28 mouse cellular contexts compared by ENCODE assay signal in genomic region chr9:40292475-40292874, GRCm38 (mm10). TPM values are rescaled to one million over a fixed set of nuclear protein-coding genes. Genes with fewer than 3 reads are reported as not detected.
"Had no signal": no experiment of that assay in that cellular context is flagged by ENCODE, and none has a peak within 500 bp of the region (broad histone marks: within the 10 kb centered on the region; RNA-seq: fewer than 3 reads in every experiment).

No protein-coding gene starts in this region.

- H3K4me2 ChIP-seq: embryonic facial prominence, embryonic 12.5 days; embryonic facial prominence, embryonic 13.5 days; embryonic facial prominence, embryonic 15.5 days; forebrain, embryonic 12.5 days; forebrain, embryonic 13.5 days; forebrain, embryonic 15.5 days had no signal

- H3K4me3 ChIP-seq: embryonic facial prominence, embryonic 10.5 days; embryonic facial prominence, embryonic 12.5 days; embryonic facial prominence, embryonic 13.5 days; embryonic facial prominence, embryonic 15.5 days; erythroblast, embryonic 14.5 days; forebrain, embryonic 10.5 days; forebrain, embryonic 12.5 days; forebrain, embryonic 13.5 days; forebrain, embryonic 15.5 days; gastrocnemius, adult 2 months; heart, adult 2 months had no signal

- ATAC-seq: forebrain, embryonic 13.5 days; forebrain, embryonic 14.5 days; forebrain, embryonic 16.5 days; forebrain, postnatal 0 days had no signal

- H3K9me3 ChIP-seq: embryonic facial prominence, embryonic 10.5 days; embryonic facial prominence, embryonic 12.5 days; embryonic facial prominence, embryonic 13.5 days; embryonic facial prominence, embryonic 15.5 days; forebrain, embryonic 10.5 days; forebrain, embryonic 12.5 days; forebrain, embryonic 13.5 days; forebrain, embryonic 15.5 days had no signal

- DNase-seq: cerebellum, adult 2 months; cerebellum, adult 8-10 months; cerebellum, adult 9-10 months; cerebellum, adult 9-11 months; cerebellum, postnatal 10 days; cerebellum, postnatal 14 days; cerebellum, postnatal 25 days; cerebellum, postnatal 36 days; embryo, embryonic 11 days; forebrain, postnatal 0 days; gastrocnemius, adult 2 months; gastrocnemius, postnatal 10 days; gastrocnemius, postnatal 14 days; gastrocnemius, postnatal 25 days; gastrocnemius, postnatal 36 days; heart, adult 18-20 months; heart, adult 2 months had no signal

- H3K9ac ChIP-seq: embryonic facial prominence, embryonic 12.5 days; embryonic facial prominence, embryonic 13.5 days; embryonic facial prominence, embryonic 15.5 days; forebrain, embryonic 12.5 days; forebrain, embryonic 13.5 days; forebrain, embryonic 15.5 days; forebrain, postnatal 0 days had no signal

- H3K27ac ChIP-seq: embryonic facial prominence, embryonic 10.5 days; embryonic facial prominence, embryonic 12.5 days; embryonic facial prominence, embryonic 13.5 days; embryonic facial prominence, embryonic 15.5 days; forebrain, embryonic 10.5 days; forebrain, embryonic 12.5 days; forebrain, embryonic 13.5 days; forebrain, embryonic 15.5 days; gastrocnemius, adult 2 months; heart, adult 2 months had no signal

- H3K4me1 ChIP-seq: embryonic facial prominence, embryonic 10.5 days; embryonic facial prominence, embryonic 12.5 days; embryonic facial prominence, embryonic 13.5 days; embryonic facial prominence, embryonic 15.5 days; forebrain, embryonic 10.5 days; forebrain, embryonic 12.5 days; forebrain, embryonic 13.5 days; forebrain, embryonic 15.5 days had no signal

- H3K27me3 ChIP-seq: embryonic facial prominence, embryonic 12.5 days; embryonic facial prominence, embryonic 13.5 days; embryonic facial prominence, embryonic 15.5 days; forebrain, embryonic 12.5 days; forebrain, embryonic 13.5 days; forebrain, embryonic 15.5 days had no signal

RNA-seq across cellular contexts. Expression of gene Scn3b, which starts 23.5 kb away (rescaled TPM):
- polyA plus RNA-seq: erythroblast, embryonic 14.5 days had no signal
